In genomic region chr7:77623491-77623890, GRCm38 (mm10) we compare ENCODE assay signal across 30 mouse cellular contexts.
DNase-seq lines count a peak whose midpoint lies in the region; ATAC-seq lines count a peak whose summit lies in the region.
"Had no signal": no experiment of that assay in that cellular context is flagged by ENCODE, and none has a peak within 500 bp of the region (broad histone marks: within the 10 kb centered on the region; RNA-seq: fewer than 3 reads in every experiment).

No protein-coding gene starts in this region.

- ATAC-seq in hindbrain, embryonic 14.5 days (ENCODE audit: low FRiP score) = no peak
- ATAC-seq in neural tube, embryonic 11.5 days (ENCODE audit: insufficient read depth, low FRiP score, low TSS enrichment) = no peak
- no peak for ATAC-seq in neural tube, embryonic 15.5 days (ENCODE audit: low FRiP score)
- ATAC-seq: inflammation-experienced regulatory T-cells, adult 6 months; liver, embryonic 12.5 days; liver, postnatal 0 days had no signal

- H3K27ac ChIP-seq in hindbrain, embryonic 14.5 days = no peak overlapping the region
- H3K27ac ChIP-seq in hindbrain, embryonic 10.5 days = no peak overlapping the region
- H3K27ac ChIP-seq in neural tube, embryonic 11.5 days (ENCODE audit: low read depth, low read length) = no peak overlapping the region
- H3K27ac ChIP-seq in neural tube, embryonic 15.5 days (replicated peaks) = no peak overlapping the region
- H3K27ac ChIP-seq: liver, embryonic 12.5 days; neural tube, embryonic 12.5 days; stomach, embryonic 15.5 days had no signal

- peak; percentile 25 for DNase-seq in hindbrain, embryonic 14.5 days (ENCODE audit: low spot score)
- no peak for DNase-seq in hindbrain, embryonic 10.5 days (ENCODE audit: low spot score)
- peak; percentile 14 for DNase-seq in neural tube, embryonic 11.5 days (ENCODE audit: low spot score)
- DNase-seq in mesoderm, embryonic 11.5 days (ENCODE audit: low read depth, low spot score) = peak; percentile 15
- DNase-seq in retina, embryonic 14.5 days (ENCODE audit: low spot score) = peak; percentile 59
- DNase-seq in gastrocnemius, postnatal 25 days = no peak
- DNase-seq in layer of hippocampus, adult 9-10 months (ENCODE audit: low spot score) = no peak
- DNase-seq: adrenal gland, adult 2 months; adrenal gland, postnatal 36 days; B cell, adult 2 months; cerebellum, adult 8-10 months; cerebellum, postnatal 25 days; gastrocnemius, postnatal 36 days; heart, adult 18-20 months; heart, postnatal 36 days; kidney, adult 11 months; kidney, postnatal 4 days; layer of hippocampus, postnatal 36 days; left cerebral cortex, postnatal 4 days; liver, postnatal 0 days; lung, postnatal 36 days; right cerebral cortex, postnatal 25 days had no signal

- no peak overlapping the region for H3K9ac ChIP-seq in hindbrain, embryonic 14.5 days
- H3K9ac ChIP-seq in neural tube, embryonic 11.5 days (ENCODE audit: low read length) = no peak overlapping the region
- H3K9ac ChIP-seq in neural tube, embryonic 15.5 days (replicated peaks) = no peak overlapping the region
- H3K9ac ChIP-seq: liver, embryonic 12.5 days; liver, postnatal 0 days; neural tube, embryonic 12.5 days; stomach, embryonic 15.5 days had no signal

- no peak overlapping the region for H3K4me2 ChIP-seq in hindbrain, embryonic 14.5 days (replicated peaks)
- no peak overlapping the region for H3K4me2 ChIP-seq in neural tube, embryonic 11.5 days (ENCODE audit: low read depth)
- no peak overlapping the region for H3K4me2 ChIP-seq in neural tube, embryonic 15.5 days
- H3K4me2 ChIP-seq: heart, embryonic 11.5 days; liver, embryonic 12.5 days; neural tube, embryonic 12.5 days; stomach, embryonic 15.5 days had no signal

- H3K27me3 ChIP-seq in hindbrain, embryonic 14.5 days (ENCODE audit: control insufficient read depth, insufficient read depth, low read length) = no peaks in the 10 kb centered on the region
- 0 out of 2 replicates have a peak, but pooled peaks cover 3% of the 10 kb centered on the region for H3K27me3 ChIP-seq in hindbrain, embryonic 10.5 days (ENCODE audit: insufficient read depth, poor library complexity, severe bottlenecking)
- H3K27me3 ChIP-seq in neural tube, embryonic 11.5 days (ENCODE audit: control insufficient read depth, insufficient read depth, low read length) = no peaks in the 10 kb centered on the region
- no peaks in the 10 kb centered on the region for H3K27me3 ChIP-seq in neural tube, embryonic 15.5 days (replicated peaks)
- H3K27me3 ChIP-seq: liver, embryonic 12.5 days; megakaryocyte, embryonic 14.5 days; neural tube, embryonic 12.5 days; stomach, embryonic 15.5 days had no signal

- no peaks in the 10 kb centered on the region for H3K36me3 ChIP-seq in hindbrain, embryonic 14.5 days (replicated peaks; ENCODE audit: control insufficient read depth, insufficient read depth)
- H3K36me3 ChIP-seq in hindbrain, embryonic 10.5 days = no peaks in the 10 kb centered on the region
- H3K36me3 ChIP-seq in neural tube, embryonic 11.5 days (ENCODE audit: control insufficient read depth, insufficient read depth, low read length) = no peaks in the 10 kb centered on the region
- H3K36me3 ChIP-seq in neural tube, embryonic 15.5 days = no peaks in the 10 kb centered on the region
- H3K36me3 ChIP-seq: liver, embryonic 12.5 days; neural tube, embryonic 12.5 days; stomach, embryonic 15.5 days had no signal

- WGBS in hindbrain, embryonic 14.5 days = 15% methylated on average over 4 of the region's 4 CpGs
- WGBS in hindbrain, embryonic 10.5 days = 33% methylated on average over 4 of the region's 4 CpGs
- WGBS in neural tube, embryonic 11.5 days = 34% methylated on average over 4 of the region's 4 CpGs
- WGBS in neural tube, embryonic 15.5 days = 16% methylated on average over 4 of the region's 4 CpGs

- H3K4me3 ChIP-seq in hindbrain, embryonic 14.5 days (replicated peaks; ENCODE audit: low read length) = no peak overlapping the region
- no peak overlapping the region for H3K4me3 ChIP-seq in hindbrain, embryonic 10.5 days
- H3K4me3 ChIP-seq in neural tube, embryonic 11.5 days (ENCODE audit: low read depth, low read length) = no peak overlapping the region
- H3K4me3 ChIP-seq in neural tube, embryonic 15.5 days (replicated peaks) = no peak overlapping the region
- H3K4me3 ChIP-seq: erythroblast, embryonic 14.5 days; liver, embryonic 12.5 days; megakaryocyte, embryonic 14.5 days; neural tube, embryonic 12.5 days; stomach, embryonic 15.5 days had no signal

- H3K4me1 ChIP-seq in hindbrain, embryonic 14.5 days (replicated peaks; ENCODE audit: control insufficient read depth, insufficient read depth, low read length) = peaks cover 10% of the 10 kb centered on the region; the same call in 1 of the 2 replicates
- peaks cover 12% of the 10 kb centered on the region for H3K4me1 ChIP-seq in hindbrain, embryonic 10.5 days (replicated peaks)
- H3K4me1 ChIP-seq in neural tube, embryonic 11.5 days (ENCODE audit: control insufficient read depth, insufficient read depth, low read length) = 0 out of 2 replicates have a peak, but pooled peaks cover 3% of the 10 kb centered on the region
- peaks cover 9% of the 10 kb centered on the region for H3K4me1 ChIP-seq in neural tube, embryonic 15.5 days
- H3K4me1 ChIP-seq: liver, embryonic 12.5 days; megakaryocyte, embryonic 14.5 days; stomach, embryonic 15.5 days had no signal

- no peaks in the 10 kb centered on the region for H3K9me3 ChIP-seq in hindbrain, embryonic 14.5 days (ENCODE audit: control insufficient read depth, low read length)
- H3K9me3 ChIP-seq in hindbrain, embryonic 10.5 days = no peaks in the 10 kb centered on the region
- no peaks in the 10 kb centered on the region for H3K9me3 ChIP-seq in neural tube, embryonic 11.5 days (ENCODE audit: control insufficient read depth, low read length)
- H3K9me3 ChIP-seq in neural tube, embryonic 15.5 days (replicated peaks) = no peaks in the 10 kb centered on the region
- H3K9me3 ChIP-seq: liver, embryonic 12.5 days; neural tube, embryonic 12.5 days; stomach, embryonic 15.5 days had no signal

Comparison
In these comparisons a context has a peak if more than half of its experiments do, and no peak if none do; other contexts are left out.
1. DNase-seq: peak in hindbrain, embryonic 14.5 days (single experiment), neural tube, embryonic 11.5 days (single experiment), mesoderm, embryonic 11.5 days (single experiment) and retina, embryonic 14.5 days (single experiment); none in hindbrain, embryonic 10.5 days (single experiment), gastrocnemius, postnatal 25 days (single experiment) and layer of hippocampus, adult 9-10 months (single experiment).